Mouse (Mus musculus) midbrain, embryonic 14.5 days (tissue): ENCODE measurements at regions not wholly inside any gene's neighbourhood (a gene's known extent, or its start where the extent isn't known, plus 50 kb on each side); places are given as distances from the start of the nearest gene placed in this dataset.

Source experiments
- ATAC-seq: fragments of 200-750 bp; cut with Nextera tagmentation; 2 replicates; pipeline ENCODE4 v1.8.0; 2017; ENCODE audit warnings: moderate number of reproducible peaks, moderate library complexity; ENCODE audit not compliant: low FRiP score, low TSS enrichment
- DNase-seq: peaks from one replicate; pipeline ENCODE4 v3.0.0-alpha.2; 2015
- H3K27ac ChIP-seq: fragments of 300-500 bp; sonication (generic); replicated peaks from 2 replicates; pipeline ENCODE4 v1.5.1; 2014; ENCODE audit warnings: mild to moderate bottlenecking, low read depth, low read length, moderate library complexity
- H3K27me3 ChIP-seq: fragments of 300-500 bp; sonication (generic); 2 replicates; pipeline ENCODE4 v1.6.1; 2014; ENCODE audit warnings: low read length, control low read depth, mixed read lengths; ENCODE audit not compliant: control insufficient read depth, insufficient read depth
- H3K36me3 ChIP-seq: fragments of 300-500 bp; sonication (generic); 2 replicates; pipeline ENCODE4 v1.6.1; 2014; ENCODE audit warnings: low read length, control low read depth; ENCODE audit not compliant: control insufficient read depth, insufficient read depth
- H3K4me1 ChIP-seq: fragments of 300-500 bp; sonication (generic); 2 replicates; pipeline ENCODE4 v1.6.1; 2014; ENCODE audit warnings: mild to moderate bottlenecking, antibody characterized with exemption, low read length, control low read depth; ENCODE audit not compliant: control insufficient read depth, insufficient read depth
- H3K4me2 ChIP-seq: fragments of 300-500 bp; sonication (generic); 2 replicates; pipeline ENCODE4 v1.6.1; 2014; ENCODE audit warnings: mild to moderate bottlenecking, low read length, moderate library complexity
- H3K4me3 ChIP-seq: fragments of 300-500 bp; sonication (generic); replicated peaks from 2 replicates; pipeline ENCODE4 v1.5.1; 2014; ENCODE audit warnings: low read depth, low read length
- H3K9ac ChIP-seq: fragments of 300-500 bp; sonication (generic); replicated peaks from 2 replicates; pipeline ENCODE4 v1.6.1; 2014; ENCODE audit warnings: mild to moderate bottlenecking, low read length, moderate library complexity
- H3K9me3 ChIP-seq: fragments of 300-500 bp; sonication (generic); 2 replicates; pipeline ENCODE4 v1.6.1; 2016; ENCODE audit warnings: low read length, control low read depth, mixed read lengths; ENCODE audit not compliant: control insufficient read depth
- WGBS: fragments of 180-500 bp; shearing (Covaris S2); extraction: QIAGEN DNeasy Blood & Tissue Kit; methylation state at CpG from one replicate; pipeline ENCODE4 v1.1.7; 2014; 5-methylcytosine and 5-hydroxymethylcytosine counted together

DNA sequence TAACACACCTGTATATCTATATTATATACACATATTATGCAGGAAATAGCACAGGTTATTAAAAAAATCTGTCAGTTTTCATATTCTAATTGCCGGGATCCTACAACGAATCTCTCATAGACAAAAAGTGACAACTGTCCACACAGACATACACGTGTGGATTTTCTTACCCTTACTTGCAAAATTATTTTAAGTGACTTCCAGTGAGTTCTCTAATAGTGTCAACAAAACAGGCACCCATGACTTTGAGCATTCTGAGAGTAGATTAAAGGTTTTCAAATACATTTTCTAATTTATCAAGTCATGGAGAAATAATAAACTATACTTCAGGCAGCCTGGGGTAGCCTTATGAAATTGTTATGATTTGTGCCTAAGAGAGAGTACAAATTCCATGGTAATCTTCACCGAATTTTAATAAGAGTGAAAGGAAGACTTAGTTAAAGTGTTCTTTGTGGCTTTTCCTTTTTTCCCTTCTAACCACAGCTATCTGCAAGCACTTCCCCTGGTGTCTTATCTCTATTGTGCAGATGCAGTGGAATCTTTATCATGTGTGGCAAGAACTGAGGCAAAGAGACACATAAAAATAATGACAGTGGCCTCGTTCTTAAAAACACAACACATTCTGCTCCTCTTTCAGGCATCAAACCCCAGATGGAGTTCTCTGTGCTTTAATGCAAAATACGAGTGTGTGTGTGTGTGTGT lies 373.8 kb upstream of the Slco3a1 start:
- Histone ChIP-seq H3K27me3 (no peaks in the 10 kb centered on the region), H3K9me3 (no peaks in the 10 kb centered on the region), H3K36me3 (no peaks in the 10 kb centered on the region), H3K27ac (no peak overlapping the region), H3K9ac (no peak overlapping the region), H3K4me2 (no peak overlapping the region), H3K4me1 (no peaks in the 10 kb centered on the region), H3K4me3 (no peak overlapping the region)
- no peak for ATAC-seq
- peak; percentile 31 for DNase-seq
- WGBS, result 66% methylated on average over 6 of the region's 6 CpGs

DNA sequence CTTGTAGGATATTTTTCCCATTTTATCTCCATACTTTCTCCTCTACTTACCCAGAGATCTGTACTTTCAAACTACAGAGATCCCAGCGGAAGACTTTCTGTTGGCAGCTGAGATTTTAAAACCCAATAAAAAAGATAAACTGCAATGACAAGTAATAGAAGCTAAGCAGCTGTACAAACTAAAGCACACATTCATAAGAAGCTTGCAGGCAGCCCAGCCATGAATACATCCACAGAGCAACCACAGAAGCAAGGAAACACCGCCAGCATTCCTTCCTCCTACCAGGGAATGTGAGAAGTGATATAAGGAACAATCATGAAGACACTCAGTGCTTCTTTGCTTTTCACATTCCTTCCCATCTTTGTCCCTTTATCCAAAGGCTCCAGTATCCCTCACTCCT lies 372.1 kb upstream of the Slco3a1 start:
- no peak for DNase-seq
- no peak overlapping the region for H3K9ac ChIP-seq
- no peaks in the 10 kb centered on the region for H3K4me1 ChIP-seq
- H3K36me3 ChIP-seq, result no peaks in the 10 kb centered on the region
- no peak for ATAC-seq
- no peaks in the 10 kb centered on the region for H3K9me3 ChIP-seq
- 75% methylated on average over 2 of the region's 2 CpGs for WGBS
- H3K27ac ChIP-seq, result no peak overlapping the region
- H3K27me3 ChIP-seq, result no peaks in the 10 kb centered on the region
- H3K4me3 ChIP-seq, result no peak overlapping the region
- H3K4me2 ChIP-seq, result no peak overlapping the region

DNA sequence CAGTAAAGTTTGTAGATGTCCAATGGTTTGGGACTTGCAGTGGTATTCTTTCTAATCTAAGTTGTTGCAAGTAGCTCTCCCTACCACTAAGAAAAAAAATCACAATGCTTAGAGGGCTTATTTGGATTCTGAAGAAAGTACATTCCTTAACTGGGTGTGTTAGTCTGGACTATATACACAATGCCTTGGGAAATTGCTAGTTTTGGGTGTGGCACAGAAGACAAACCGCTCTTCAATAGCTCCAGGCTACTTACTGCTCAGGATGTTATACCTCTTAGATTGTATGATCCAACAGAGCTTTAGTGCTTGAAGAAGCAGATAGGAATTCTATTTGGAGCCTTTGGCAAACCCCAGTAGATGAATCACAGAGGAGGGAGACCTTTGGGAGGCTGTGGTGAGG lies 369.6 kb upstream of the Slco3a1 start:
- no peak overlapping the region for H3K27ac ChIP-seq
- no peaks in the 10 kb centered on the region for H3K4me1 ChIP-seq
- no peak for ATAC-seq
- no peak overlapping the region for H3K4me3 ChIP-seq
- WGBS, result 93% methylated on average over 1 of the region's 1 CpGs
- H3K4me2 ChIP-seq, result no peak overlapping the region
- H3K36me3 ChIP-seq, result no peaks in the 10 kb centered on the region
- DNase-seq, result no peak
- H3K27me3 ChIP-seq, result no peaks in the 10 kb centered on the region
- H3K9ac ChIP-seq, result no peak overlapping the region
- no peaks in the 10 kb centered on the region for H3K9me3 ChIP-seq

DNA sequence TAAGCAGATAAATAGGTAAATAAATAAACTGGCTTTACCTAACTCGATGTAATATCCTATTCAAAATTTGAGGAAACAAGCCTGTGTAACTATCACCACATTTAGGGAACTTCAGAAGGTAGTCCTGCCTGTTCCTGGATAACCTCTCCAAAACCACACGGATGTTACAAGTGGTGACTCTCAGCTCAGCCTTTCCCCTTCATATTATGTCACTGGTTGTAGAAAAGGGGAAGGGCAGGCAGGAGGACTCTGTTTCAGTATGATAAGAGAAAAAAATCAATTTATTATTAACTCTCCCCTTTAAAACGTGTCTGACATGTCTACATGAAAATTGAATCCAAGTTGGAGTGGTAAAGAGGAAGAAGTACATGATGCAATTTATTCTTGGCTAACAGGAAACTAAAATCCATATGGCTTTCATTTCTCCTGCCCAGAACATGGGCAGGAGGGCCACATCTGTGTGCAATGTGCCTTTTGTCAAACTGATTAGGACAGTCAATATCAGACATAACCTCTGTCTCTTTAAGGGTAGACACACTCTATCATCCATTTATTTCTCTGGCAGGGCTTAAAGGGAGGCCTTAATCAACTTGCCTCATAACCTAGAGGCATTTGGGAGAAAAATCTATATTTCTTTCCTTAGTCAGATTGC lies 353.9 kb upstream of the Slco3a1 start:
- 66% methylated on average over 3 of the region's 3 CpGs for WGBS
- H3K27ac ChIP-seq, result no peak overlapping the region
- H3K27me3 ChIP-seq, result no peaks in the 10 kb centered on the region
- DNase-seq (no peak), ATAC-seq (no peak)
- H3K4me2 ChIP-seq, result no peak overlapping the region
- H3K4me1 ChIP-seq, result no peaks in the 10 kb centered on the region
- no peaks in the 10 kb centered on the region for H3K9me3 ChIP-seq
- no peak overlapping the region for H3K9ac ChIP-seq
- no peak overlapping the region for H3K4me3 ChIP-seq
- no peaks in the 10 kb centered on the region for H3K36me3 ChIP-seq

DNA sequence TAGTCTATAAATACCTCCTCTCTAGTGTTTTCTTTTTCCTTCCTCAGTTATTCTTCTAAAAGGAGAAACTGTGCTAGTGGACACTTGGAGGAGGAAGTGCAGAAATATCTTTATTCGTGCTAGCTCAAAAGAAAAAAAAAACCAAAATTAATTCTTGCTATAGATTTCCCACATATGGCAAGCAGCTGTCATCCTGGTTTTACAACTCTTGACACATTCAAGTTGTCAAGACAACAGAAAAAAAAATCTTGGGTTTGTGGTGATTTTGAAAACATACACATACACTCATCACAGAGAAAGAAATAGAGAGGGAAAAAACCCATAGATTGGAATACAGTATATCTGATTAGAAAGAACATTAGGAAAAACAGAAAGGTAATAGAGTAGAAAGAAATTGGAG lies 352.8 kb upstream of the Slco3a1 start:
- Histone ChIP-seq H3K36me3 (no peaks in the 10 kb centered on the region), H3K27me3 (no peaks in the 10 kb centered on the region), H3K9me3 (no peaks in the 10 kb centered on the region), H3K9ac (no peak overlapping the region), H3K4me1 (no peaks in the 10 kb centered on the region), H3K27ac (no peak overlapping the region), H3K4me3 (no peak overlapping the region), H3K4me2 (no peak overlapping the region)
- no peak for DNase-seq
- no peak for ATAC-seq
- 87% methylated on average over 1 of the region's 1 CpGs for WGBS

DNA sequence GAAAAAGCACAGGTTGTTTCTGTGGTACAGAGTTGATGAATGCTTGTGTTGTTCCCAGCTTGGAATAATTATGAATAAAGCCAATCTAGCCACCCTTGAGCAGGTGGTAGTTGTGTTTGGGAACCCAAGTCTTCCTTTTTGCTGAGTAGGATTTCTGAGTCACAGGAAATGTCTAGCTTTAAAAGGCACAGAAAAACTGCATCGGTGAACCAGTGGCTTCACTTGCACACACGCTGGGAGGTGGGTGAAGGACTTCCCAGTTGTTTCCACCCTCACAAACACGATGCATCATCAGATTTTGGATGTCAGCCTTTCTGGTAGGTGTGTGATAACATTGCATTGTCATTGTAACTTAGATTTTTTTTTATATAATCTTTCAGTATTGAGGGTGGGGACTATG lies 322.9 kb upstream of the Slco3a1 start:
- H3K9ac ChIP-seq, result no peak overlapping the region
- no peaks in the 10 kb centered on the region for H3K27me3 ChIP-seq
- 86% methylated on average over 3 of the region's 3 CpGs for WGBS
- no peaks in the 10 kb centered on the region for H3K36me3 ChIP-seq
- H3K27ac ChIP-seq, result no peak overlapping the region
- no peak overlapping the region for H3K4me2 ChIP-seq
- no peaks in the 10 kb centered on the region for H3K4me1 ChIP-seq
- no peak overlapping the region for H3K4me3 ChIP-seq
- no peaks in the 10 kb centered on the region for H3K9me3 ChIP-seq
- DNase-seq, result no peak
- no peak for ATAC-seq

DNA sequence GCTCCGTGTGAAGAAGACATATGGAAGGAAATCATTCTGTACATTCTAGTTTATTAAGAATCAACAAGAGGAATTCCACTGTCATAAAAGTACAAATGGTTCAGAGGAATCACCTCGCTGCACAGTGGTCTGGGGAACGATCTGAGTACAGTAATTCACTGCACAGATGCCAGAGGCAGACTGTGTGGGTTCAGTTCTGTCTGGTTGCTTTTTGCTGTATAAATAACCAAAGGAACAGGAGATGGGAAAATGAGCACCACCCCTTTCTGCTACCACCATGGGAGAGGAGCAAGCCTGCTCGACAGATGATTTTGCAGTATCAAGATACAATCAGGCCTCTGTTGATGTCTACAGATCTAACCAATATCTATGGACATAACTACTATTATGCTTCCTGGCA lies 322.1 kb upstream of the Slco3a1 start:
- H3K4me2 ChIP-seq, result no peak overlapping the region
- H3K9me3 ChIP-seq, result no peaks in the 10 kb centered on the region
- no peak for DNase-seq
- no peak overlapping the region for H3K9ac ChIP-seq
- H3K27me3 ChIP-seq, result no peaks in the 10 kb centered on the region
- no peak overlapping the region for H3K4me3 ChIP-seq
- no peak for ATAC-seq
- no peak overlapping the region for H3K27ac ChIP-seq
- no peaks in the 10 kb centered on the region for H3K36me3 ChIP-seq
- no peaks in the 10 kb centered on the region for H3K4me1 ChIP-seq
- 85% methylated on average over 4 of the region's 4 CpGs for WGBS

DNA sequence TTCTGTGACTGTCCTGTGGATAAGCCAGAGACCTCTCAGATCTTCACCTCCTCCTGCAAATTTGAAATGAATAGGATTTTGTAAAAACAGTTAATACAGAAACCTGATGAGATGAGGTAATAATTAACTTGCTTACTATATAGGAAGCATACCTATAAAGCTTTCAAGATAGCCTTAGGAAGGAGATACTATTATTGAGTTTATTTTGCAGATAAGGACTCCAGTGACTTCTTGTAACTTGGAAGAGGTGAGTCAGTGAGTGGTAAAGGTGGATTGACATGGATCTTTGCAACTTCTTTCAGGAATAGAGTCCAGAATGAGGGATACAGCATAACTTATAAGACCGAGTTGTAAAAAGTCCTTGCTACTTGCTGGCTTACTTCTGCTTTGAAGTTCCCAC lies 315.7 kb upstream of the Slco3a1 start:
- Histone ChIP-seq H3K4me1 (no peaks in the 10 kb centered on the region), H3K9ac (no peak overlapping the region), H3K27ac (no peak overlapping the region), H3K4me2 (no peak overlapping the region), H3K36me3 (no peaks in the 10 kb centered on the region), H3K27me3 (no peaks in the 10 kb centered on the region), H3K4me3 (no peak overlapping the region), H3K9me3 (no peaks in the 10 kb centered on the region)
- no peak for DNase-seq
- ATAC-seq, result no peak
- WGBS, result 93% methylated on average over 1 of the region's 1 CpGs

DNA sequence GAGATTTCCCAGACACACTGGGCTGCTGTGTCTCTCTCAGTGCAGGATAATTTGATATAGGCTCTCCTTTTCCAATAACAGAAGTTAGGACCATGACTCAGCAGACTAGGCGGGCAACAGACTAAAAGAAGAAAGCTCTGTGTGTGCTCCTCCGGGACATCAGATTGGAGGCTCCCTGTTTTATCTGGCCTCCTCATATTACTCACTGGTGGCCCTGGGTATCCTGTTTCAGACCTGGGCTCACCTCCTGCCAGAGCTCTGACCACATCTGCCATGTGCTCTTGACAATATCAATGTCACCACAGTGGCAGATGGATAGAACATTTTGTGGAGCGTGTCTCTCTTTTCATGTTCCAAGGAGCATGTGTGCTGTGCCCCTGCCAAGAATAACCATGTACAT lies 308.1 kb upstream of the Slco3a1 start:
- no peak overlapping the region for H3K9ac ChIP-seq
- no peaks in the 10 kb centered on the region for H3K9me3 ChIP-seq
- 94% methylated on average over 3 of the region's 3 CpGs for WGBS
- H3K4me1 ChIP-seq, result no peaks in the 10 kb centered on the region
- no peaks in the 10 kb centered on the region for H3K36me3 ChIP-seq
- no peak overlapping the region for H3K4me3 ChIP-seq
- no peak for ATAC-seq
- no peaks in the 10 kb centered on the region for H3K27me3 ChIP-seq
- no peak for DNase-seq
- H3K27ac ChIP-seq, result no peak overlapping the region
- no peak overlapping the region for H3K4me2 ChIP-seq
